Mouse (Mus musculus): ENCODE measurements around the gene Gm47985.
"Not testable (repeated sequence)": the region's sequence is repeated elsewhere in the genome, so short reads cannot be mapped to it uniquely, and the experiment has no call there.

DNA sequence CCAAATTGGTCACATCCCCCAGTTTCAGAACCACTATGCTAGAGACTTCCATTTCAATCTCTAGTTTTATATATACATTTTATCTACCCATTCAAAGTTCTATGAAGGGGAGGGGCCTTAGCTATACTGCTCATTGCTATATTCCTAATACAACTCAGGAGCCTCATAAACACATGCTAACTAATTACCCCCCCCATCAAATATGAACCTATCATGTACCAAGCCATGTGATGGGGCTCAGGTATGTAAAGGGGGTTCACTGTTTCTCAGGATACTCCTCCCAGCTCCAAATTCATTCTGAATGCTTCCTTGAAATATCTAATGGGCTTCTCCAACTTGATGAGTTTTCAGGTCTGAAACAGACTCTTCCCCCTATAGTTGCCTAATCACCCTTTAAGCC lies 18.3 kb downstream of the Gm47985 start:
- TF ChIP-seq CTCF (IDR thresholded peaks at IDR 0.05; ENCODE audit: borderline replicate concordance, insufficient read depth, low read depth, low read length); POLR2A (IDR thresholded peaks at IDR 0.05; ENCODE audit: borderline replicate concordance, insufficient read depth, low read length): not testable (repeated sequence)
